Mouse (Mus musculus): ENCODE data around the gene Urb1.

Urb1 gene

DNA sequence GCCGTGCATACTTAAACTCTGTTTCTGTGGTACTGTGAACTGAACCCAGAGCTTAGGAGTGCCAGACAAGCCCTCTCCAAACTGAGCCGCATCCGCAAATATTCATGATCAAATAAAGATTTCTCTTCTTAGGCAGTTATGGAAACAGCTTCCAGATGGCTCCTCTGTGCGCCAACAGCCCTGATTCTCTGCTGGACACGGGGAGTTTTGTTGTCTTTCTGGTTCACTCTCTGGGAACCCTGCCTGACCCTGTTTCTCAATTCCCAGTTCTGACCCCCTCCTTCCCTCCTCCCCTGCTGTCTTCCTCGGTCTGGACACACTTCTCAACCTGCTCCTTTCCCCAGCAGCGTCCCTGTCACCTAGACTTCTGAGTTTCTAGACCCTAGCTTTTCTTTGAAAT is 12.8 kb upstream of the Urb1 start:
- no peak for DNase-seq (ENCODE audit: low read depth, low spot score)

DNA sequence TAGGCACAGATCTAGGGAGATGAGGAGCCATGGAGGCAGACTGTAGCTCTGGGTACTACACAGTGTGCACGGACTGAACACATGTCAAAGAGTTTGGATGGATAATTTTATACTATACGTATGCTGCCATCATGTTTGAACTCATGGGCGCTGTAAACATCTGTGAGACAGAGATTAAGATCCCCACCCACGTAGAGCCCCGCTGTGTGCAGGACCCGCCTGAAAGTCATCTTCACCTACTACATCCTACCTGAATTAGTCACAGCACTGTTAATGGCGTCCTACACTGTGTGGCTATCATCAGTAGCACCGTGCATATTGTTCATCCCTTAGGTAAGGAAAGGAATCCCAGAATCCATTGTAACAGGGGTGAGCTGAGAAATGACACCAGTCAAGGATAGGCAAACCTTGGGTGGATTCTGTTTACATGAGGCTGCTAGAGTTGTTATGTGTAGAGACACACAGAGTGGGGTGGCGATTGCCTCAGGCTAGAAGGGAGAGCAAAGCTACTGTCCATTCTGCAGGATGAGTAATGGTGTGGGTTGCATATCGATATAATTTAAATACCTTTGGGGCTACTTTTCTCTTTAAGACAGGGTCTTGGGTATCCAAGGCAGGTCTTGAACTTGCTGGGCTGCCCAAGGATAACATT is 12.2 kb upstream of the Urb1 start:
- DNase-seq (ENCODE audit: low read depth, low spot score): no peak

DNA sequence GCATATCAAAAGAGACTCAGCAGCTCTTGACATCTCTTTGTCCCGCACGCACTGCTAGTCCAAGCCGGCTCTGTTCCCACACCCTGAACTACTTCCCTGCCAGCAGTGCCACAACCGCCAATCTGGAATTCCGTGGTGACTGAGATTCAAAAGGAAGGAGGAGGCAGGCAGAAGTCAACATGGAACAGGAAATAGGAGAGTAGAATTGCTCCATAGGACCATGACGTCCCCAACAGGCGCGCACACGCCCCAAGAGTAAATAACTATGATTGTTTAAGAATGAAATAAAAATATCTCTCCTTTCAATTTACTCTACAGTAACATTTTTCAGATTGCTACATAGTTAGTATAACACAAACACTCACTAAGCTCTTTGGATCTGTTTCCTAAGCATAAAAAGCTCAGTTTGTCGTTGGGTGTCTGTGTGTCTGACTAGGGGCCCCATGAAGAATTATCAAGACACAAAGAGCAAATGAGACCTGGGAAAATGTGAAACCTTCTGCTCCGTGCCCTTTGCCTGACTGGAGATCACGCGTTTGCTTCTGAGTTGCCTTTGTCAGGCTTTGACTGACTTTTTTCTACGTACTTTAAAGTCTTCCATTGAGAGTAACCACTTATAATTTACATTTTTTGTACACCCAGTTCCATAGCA is 11.0 kb upstream of the Urb1 start:
- DNase-seq (ENCODE audit: low read depth, low spot score): no peak

DNA sequence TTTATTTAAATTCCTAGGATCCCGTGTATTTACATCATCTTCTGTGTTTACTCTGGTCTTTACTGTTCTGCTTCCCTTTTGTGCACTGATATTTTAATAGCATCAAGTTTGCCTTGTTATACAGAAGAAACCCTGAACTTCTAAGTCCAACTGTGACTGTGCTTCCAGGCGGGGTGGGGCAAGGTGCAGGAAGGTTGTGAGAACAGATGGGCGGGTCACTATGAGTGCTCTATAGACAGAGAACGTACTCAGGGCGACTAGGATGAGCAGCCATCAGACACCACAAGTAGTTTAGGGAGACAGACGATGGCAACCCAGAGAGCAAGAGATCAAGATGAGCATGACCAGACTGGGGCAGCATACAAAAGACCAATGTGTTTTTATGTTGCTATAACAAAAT is 10.1 kb upstream of the Urb1 start:
- DNase-seq (ENCODE audit: low read depth, low spot score): no peak

DNA sequence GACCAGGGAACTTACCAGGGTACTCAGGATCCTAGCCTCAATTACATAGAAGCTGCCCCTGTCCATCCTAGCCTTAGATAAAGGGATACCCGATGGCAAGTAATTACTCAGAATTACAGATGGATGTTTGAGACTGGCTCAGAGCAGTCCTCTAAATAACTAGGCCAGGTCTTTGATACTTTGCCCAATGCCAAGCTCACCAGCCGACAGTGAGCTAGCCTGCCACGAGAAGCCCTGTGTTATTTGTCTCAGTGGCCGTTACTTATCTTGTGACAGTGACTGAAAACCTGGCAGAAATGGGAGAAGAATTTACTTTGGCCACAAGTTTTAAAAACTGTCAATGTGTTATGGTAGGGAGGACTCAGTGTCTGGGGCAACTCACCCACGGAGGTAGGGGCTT is 1.9 kb upstream of the Urb1 start:
- no peak for DNase-seq (ENCODE audit: low read depth, low spot score)

DNA sequence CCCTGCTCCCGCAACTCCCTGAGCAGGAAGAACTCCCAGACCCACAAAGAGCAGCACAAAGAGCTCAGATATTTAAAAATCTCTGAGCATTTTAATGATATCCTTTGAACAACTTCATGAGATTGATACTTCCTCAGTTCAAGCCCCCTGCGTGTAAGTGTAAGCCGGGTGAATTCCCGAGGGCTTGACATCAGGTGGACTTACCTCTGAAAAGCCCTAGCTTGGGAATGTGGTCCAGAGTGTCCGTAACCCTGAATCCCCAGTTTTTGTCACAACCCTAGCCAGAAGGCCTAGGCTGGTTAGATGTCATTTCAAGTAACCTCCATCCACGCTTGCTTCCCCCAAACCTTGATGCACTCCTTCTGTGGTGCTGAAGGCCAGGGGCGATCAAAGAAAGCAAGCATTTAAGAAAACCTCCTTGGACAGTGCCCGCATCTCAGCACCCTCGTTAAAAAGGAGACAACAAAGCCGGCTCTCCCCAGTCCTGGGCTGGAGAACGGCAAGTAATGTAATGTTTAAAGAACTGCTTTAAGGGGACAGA is 573 bp upstream of the Urb1 start:
- DNase-seq (ENCODE audit: low read depth, low spot score): no peak

DNA sequence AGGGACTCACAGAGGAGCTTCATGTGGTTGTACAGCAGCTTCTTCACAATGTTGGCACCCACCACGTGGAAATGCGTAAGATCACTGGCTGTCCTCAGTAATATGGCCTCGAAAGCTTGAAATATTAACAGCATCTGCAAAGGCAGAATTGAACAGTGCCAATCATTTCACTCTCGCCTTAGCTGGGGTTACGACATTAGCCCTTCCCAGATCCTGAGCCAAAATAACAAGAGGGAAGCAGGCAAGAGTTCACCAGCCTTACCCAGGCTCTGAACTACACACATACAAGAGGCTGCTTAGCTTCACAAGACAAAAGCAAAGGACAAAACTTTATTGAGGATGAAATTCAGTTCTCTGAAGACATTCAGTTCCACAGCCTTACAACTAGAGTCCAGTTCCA is 5.7 kb downstream of the Urb1 start:
- DNase-seq (ENCODE audit: low read depth, low spot score): no peak

DNA sequence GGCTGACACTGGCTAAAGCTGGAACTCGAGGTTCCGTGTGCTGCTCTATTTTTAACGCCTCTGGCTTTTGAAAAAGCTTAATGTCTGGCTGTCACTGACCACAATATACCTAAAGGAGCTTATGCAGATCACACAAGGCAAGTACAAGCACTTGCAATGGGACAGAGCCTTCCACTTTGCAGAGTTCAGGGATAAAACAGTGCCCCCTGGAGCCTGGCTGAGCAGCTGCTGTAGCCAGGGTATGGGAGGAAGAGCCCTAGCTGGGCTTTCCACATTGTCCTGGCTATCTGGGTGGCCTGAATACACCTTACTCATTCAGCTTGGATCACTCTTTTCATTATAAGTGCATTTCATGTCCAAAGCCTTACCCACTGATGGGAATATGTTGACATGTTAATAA is 8.3 kb downstream of the Urb1 start:
- DNase-seq (ENCODE audit: low read depth, low spot score): no peak

DNA sequence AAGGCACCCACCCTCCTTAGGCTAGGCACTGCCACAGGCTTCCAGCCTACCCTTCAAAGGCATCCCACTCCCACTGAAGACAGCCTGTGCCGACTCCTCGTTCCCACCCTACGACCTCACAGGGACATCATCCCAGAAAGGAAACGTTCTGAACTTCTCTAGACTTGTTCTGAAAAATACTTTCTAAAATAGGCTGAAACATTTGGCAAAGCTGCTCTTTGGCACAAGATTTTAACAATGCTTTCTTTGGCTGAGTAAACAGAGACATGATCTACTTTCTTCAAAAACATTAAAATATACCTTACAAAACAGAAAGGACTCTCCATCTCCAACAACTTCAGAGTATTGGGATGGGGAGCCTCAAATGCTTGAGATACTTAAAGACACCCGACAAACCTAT is 9.0 kb downstream of the Urb1 start:
- DNase-seq (ENCODE audit: low read depth, low spot score): no peak

DNA sequence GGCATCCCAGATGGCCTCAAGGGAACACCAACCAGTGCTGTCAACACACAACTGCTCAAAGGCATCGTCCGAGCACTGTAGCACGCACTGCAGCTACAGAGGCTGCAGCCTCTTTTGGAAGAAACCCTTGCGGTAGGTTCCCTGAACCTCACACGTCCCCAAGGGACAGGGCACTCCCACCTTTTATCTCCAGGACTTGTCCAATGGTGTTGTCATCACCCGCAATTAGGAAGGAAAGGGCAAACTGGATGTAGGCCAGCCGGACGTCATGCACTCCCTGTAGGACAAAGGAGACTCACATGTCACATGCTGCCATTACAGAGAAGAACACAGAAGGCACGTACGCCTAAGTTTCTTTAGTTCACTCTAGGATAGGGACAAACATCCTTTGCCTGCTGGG is 10.4 kb downstream of the Urb1 start:
- DNase-seq (ENCODE audit: low read depth, low spot score): no peak

DNA sequence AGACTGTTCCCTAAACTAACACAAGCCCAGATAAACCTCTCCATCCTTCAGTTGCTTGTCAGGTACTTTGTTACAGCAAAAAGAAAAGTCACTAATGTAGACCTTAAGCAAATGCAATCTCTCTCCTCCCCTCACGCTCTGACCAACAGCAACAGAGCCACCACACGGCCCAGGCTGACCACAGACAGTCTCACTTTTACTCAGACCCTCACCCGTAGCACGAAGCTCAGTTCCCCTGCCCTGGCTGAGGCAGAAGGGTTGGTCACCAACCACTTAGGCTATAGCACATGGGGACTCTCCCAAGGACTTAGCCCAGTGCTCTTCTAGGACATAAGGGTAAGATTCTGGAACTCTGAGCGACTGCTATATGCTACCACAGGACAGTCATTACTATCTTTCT is 11.4 kb downstream of the Urb1 start:
- no peak for DNase-seq (ENCODE audit: low read depth, low spot score)

DNA sequence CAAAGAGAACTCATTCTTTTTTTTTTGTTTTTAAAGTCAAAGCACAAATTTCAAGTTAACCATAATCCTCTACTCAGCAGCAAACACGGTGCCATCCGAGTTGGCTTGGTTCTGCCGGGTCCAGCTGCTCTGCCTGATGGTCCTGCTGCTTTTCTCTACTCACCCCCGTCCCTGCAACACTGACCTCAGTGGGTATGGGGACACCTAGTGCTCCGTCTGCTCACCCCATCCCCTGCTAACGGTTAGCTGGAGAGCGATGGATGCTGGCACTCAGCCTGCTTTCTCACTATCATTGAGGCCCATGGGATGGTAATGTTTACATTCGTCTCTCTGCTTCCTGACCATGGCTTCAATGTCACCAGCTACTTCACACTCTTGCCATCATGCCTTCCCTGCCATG is 11.8 kb downstream of the Urb1 start:
- DNase-seq (ENCODE audit: low read depth, low spot score): no peak

DNA sequence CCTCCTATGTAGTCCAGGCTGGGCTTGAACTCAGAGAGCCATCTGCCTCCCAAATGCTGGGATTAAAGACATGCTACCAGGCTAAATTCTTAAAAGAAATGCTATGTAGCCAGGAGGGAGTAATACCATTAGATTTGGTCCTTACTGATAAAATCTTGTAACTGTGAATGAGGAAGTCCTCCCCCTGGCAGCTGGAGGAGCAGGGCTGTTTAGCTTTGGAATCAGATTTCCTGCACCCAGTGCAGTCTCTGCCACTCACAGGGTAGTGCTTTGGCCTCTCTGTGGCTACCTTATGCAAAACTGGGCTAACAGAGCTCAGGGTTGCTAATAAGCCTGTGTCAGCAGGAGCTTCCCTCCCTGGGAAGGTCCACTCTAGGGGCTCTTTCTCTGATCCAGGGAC is 15.5 kb downstream of the Urb1 start:
- DNase-seq (ENCODE audit: low read depth, low spot score): no peak

DNA sequence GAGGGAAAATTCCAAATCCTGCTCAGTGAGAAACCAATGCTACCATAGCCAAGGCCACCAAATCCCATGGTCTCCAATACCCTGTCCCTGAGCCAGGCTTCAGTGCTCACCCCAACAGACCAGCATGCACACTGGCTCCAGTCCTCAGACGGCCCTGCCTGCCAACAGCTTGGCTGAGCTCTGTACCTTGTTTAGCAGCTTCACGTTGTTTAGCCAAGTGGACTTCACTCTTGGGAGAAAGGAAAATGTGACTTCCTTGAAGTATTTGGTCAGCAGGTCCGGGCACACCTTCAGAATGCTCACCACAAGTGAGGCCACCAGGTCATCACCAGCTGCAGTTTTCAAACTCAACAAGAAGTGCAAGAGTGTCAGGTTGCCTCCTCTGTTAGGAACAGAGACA is 17.7 kb downstream of the Urb1 start:
- DNase-seq (ENCODE audit: low read depth, low spot score): no peak

DNA sequence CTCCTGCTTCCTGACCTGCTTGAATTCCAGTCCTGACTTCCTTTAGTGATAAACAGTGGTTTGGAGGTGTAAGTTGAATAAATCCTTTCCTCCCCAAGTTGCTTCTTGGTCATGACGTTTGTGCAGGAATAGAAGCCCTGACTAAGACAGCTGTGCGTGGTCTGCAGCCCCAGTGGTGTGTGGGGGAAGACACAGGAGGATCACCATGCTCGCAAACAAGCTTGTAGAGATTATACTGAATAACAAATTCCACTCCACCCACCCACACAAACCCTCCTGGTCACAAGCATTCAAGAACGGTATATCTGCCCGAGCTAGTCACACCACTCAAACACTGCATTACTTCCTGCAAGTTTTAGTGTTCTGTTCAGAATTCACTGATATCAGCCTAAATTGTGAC is 18.1 kb downstream of the Urb1 start:
- no peak for DNase-seq (ENCODE audit: low read depth, low spot score)

DNA sequence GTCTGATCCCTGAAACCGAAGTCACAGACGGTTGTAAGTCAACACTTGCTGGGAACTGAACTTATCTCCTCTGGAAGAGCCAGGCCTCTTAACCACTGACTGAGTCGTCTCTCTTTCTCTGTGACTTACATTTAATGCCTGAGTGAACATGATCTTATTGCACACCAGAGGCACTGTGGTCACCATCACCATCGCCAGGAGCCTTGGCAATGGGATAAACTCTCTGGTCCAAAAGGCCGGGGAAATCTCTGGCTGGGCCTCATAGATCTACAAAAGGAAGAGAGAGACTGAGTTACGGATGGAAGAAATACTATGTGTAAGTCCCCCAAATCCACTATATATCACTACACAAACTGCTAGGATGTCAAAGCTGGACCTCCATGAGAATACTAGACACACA is 19.3 kb downstream of the Urb1 start:
- DNase-seq (ENCODE audit: low read depth, low spot score): no peak

DNA sequence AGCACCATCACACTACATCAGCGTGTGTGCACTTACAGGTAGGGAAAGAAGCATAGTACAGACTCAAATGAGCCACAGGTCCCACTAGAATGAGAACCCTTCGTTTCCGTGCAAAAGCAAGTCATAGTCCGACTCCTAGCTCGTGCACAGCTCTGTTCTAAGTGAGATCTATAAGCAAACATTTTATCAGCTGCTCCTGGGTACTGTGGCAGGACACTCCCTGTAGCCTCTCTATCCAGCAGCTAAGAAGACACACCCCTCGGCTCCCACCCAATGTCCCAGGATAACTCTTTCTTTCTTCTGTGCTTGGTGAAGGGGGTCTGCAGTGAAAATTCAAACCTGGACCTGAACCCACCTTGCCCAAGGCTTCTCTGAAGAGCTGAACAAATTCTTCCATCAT is 21.6 kb downstream of the Urb1 start:
- DNase-seq (ENCODE audit: low read depth, low spot score): no peak

DNA sequence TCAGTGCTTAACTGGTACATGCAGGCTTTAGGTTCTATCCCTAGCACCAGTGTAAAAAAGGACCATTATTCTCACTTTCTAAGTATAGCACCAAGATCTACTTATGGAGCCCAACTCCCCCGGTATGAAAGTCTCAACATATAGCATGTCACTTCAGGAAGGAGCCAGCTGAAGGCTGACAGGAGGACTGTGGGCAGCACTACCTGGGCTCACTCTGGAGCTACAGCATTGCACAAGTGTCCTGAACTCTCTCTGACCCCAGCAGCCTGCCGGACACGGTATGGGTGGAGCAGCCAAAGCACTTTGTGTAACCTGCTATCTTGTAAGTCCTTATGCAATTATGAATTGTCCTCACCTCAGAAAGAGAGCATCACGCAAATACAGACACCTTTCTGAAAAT is 25.0 kb downstream of the Urb1 start:
- no peak for DNase-seq (ENCODE audit: low read depth, low spot score)

DNA sequence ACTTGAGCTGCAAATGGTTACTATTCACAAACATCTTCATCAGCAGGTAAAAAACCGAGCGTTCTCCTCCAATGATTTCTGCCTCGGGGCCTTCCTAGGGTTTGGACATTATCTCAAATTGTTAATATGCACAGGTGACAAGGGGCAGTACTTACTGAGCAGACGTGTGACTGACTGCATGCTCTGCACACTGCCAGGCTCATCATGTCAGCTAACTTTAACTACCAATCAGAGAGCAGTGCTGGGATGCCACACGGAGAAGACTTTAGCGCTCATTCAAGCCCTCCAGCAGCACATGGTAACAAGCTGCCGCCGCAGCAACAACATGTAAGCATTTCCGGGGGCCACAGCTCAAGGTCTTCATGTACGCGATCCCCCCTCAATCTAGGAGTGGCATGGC is 26.9 kb downstream of the Urb1 start:
- no peak for DNase-seq (ENCODE audit: low read depth, low spot score)

DNA sequence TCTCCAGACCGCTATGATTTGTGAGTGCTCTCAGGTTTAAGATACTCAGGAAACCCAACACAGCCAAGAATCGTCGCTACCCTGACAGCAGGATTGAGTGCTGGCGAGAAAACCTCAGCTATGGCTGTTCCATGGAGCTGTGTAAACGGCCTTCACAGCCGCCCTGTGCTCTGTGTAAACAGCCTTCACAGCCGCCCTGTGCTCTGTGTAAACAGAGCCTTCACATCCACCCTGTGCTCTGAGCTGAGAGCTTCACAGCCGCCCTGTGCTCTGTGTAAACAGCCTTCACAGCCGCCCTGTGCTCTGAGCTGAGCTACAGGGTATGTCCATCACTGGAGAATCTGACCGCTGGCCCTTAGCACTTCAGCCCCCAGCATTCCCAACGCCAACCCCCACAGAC is 30.4 kb downstream of the Urb1 start:
- no peak for DNase-seq (ENCODE audit: low read depth, low spot score)

DNA sequence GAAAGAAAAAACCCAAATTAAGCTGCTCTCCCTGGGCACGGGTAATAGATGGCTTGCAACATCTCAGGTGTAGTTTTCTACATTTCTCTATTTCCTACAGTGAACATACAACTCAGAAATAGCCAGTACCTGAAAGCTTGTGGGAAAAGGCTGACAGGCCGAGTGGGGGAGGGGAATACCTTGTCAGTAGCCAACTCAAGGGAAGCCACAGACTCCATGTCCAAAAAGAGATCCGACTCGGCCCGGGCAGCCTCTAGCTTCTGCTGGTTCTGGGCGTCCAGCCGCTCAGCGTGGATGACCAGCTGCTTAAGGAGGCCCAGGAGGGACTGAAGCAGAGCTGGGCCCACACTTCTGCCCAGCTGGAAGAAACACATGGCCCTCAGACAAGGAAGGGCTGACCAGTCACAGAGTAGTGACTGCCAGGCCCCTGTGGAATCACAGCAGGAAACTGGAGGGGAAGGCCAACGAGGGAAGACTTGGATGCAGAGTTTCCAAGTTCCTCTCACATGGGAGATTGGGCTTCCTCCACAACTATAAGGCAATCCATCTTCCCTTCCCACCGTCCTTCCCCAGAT is 34.2 kb downstream of the Urb1 start:
- DNase-seq (ENCODE audit: low read depth, low spot score): no peak

DNA sequence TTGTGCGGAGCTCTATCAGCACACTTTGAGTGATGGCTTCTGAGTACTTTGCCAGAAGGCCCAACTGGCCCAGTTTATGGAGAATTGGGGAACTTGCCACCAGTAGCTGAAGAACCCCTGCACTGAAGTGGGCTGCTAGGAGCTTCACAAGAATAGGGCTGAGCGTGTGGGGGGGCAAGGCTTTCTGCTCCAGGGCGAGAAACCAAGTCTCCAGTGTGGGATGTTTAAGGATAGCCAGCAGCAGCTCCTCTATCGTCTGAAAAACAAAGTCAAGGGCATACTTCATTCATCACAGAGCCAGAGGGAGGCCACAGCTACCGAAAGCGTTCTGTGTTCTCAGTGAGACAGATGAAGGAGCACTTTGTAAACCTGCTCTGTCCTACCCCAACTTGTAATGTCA is 35.6 kb downstream of the Urb1 start:
- DNase-seq (ENCODE audit: low read depth, low spot score): no peak

DNA sequence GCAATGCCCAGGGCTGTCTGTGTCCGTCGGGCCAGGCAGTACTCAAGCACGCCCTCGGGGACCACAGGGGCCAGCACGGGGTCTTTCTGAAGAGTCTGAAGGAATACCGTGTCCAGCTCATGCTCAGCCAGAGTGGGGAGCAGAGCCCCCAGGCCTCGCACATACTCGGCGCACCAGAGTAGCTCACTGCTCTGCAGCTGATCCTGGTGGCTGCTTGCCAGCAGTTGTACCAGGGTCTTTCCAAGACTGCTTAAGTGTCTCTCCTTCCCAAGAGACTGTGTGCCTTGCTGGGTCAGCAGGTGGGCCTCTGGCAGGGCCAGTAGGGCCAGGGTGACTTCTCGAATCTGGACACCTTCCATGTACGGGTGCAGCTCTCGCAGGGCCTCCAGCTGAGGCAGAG is 36.0 kb downstream of the Urb1 start:
- DNase-seq (ENCODE audit: low read depth, low spot score): no peak
